Mouse (Mus musculus) megakaryocyte, embryonic 14.5 days (primary cell): ENCODE results near the gene Dennd1a.
"Not testable (repeated sequence)": the region's sequence is repeated elsewhere in the genome, so short reads cannot be mapped to it uniquely, and the experiment has no call there.

Source experiments
- FLI1 ChIP-seq: IDR thresholded peaks from 2 replicates; pipeline ENCODE4 v1.6.1; 2012; ENCODE audit warnings: low read length, inconsistent platforms, mixed read lengths
- GATA1 ChIP-seq: IDR thresholded peaks from 3 replicates; pipeline ENCODE4 v1.6.1; 2012; ENCODE audit warnings: mixed read lengths, low read length, inconsistent platforms, borderline replicate concordance

- not testable (repeated sequence) for TF ChIP-seq GATA1, FLI1
Observed at GRCm38 (mm10) chr2:37936922-37937321, 350.3 kb downstream of the Dennd1a start.
